Mouse (Mus musculus): Measurements from ENCODE around the gene Arnt2. TPM values are rescaled to one million over a fixed set of nuclear protein-coding genes. Genes with fewer than 3 reads are reported as not detected.

Arnt2 gene
- polyA plus RNA-seq, 1 experiment from 2014 or later, result 60.3 TPM

GRCm38 (mm10) chr7:84272206-84272818 lies 137.7 kb downstream of the Arnt2 start:
- Histone ChIP-seq H3K36me3 (peaks cover 85% of the 10 kb centered on the region), H3K9me3 (no peaks in the 10 kb centered on the region), H3K4me1 (replicated peaks) (0 out of 2 replicates have a peak, but pooled peaks cover 7% of the 10 kb centered on the region), H3K27me3 (no peaks in the 10 kb centered on the region), H3K4me3 (no peak overlapping the region), H3K4me2 (no peak overlapping the region), H3K9ac (no peak overlapping the region), H3K27ac (no peak overlapping the region)
- peak; percentile 74; the same call in 1 of the 2 replicates for ATAC-seq (ENCODE audit: low FRiP score)
- WGBS, result 28% methylated on average over 7 of the region's 7 CpGs

DNA sequence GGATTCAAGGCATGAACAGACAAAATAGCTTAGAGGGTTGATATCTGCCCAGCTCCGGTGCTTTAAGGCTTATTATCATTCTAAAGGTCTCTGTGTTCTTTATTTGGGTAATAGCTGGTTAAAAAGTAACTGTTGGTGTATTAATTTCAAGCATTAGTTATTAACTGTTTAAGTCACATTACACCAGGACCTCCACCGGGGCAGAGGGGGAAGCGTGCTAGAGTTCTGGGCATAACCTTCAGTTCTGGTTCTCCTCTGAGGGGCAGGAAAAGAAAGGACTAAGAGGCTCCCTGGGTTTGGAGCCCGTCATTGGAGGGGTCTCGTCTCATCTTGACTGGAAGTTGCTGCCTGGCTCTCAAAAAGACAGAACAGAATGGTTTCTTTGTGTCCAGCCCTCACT lies 138.5 kb downstream of the Arnt2 start:
- H3K4me2 ChIP-seq, result no peak overlapping the region
- 90% methylated on average over 5 of the region's 5 CpGs for WGBS

DNA sequence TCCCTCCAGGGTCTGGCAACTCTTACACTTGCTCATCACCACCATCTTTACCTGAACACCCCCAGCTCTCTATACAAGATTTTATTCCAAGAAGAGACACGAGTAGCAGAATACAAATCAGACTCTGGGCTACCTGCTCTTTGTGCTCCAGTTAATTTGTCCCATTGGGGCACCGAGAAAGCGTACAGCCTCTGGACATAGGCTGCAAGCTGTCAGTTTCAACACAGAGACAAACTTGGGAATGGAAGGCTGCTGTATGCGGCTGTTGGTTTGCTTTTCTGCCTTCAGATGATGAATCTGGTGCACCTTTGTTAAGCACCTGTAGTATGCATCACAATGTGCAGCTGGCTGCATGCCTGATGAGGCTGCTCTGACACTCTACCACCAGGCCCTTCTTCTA lies 146.5 kb downstream of the Arnt2 start:
- Histone ChIP-seq H3K36me3 (peaks cover 95% of the 10 kb centered on the region), H3K4me1 (replicated peaks) (peaks cover 6% of the 10 kb centered on the region; the same call in 1 of the 2 replicates), H3K9me3 (no peaks in the 10 kb centered on the region), H3K27me3 (no peaks in the 10 kb centered on the region), H3K27ac (no peak overlapping the region), H3K4me3 (no peak overlapping the region), H3K4me2 (no peak overlapping the region), H3K9ac (no peak overlapping the region)
- ATAC-seq (ENCODE audit: low FRiP score), result no peak
- WGBS, result 92% methylated on average over 4 of the region's 4 CpGs

More for the DNA sequence above, 138.5 kb downstream of the Arnt2 start:
- H3K36me3 ChIP-seq, result peaks cover 86% of the 10 kb centered on the region
- H3K9me3 ChIP-seq, result no peaks in the 10 kb centered on the region
- no peak overlapping the region for H3K9ac ChIP-seq
- H3K4me1 ChIP-seq (replicated peaks), result 0 out of 2 replicates have a peak, but pooled peaks cover 7% of the 10 kb centered on the region
- H3K27ac ChIP-seq, result no peak overlapping the region
- no peaks in the 10 kb centered on the region for H3K27me3 ChIP-seq
- ATAC-seq (ENCODE audit: low FRiP score), result no peak
- no peak overlapping the region for H3K4me3 ChIP-seq

DNA sequence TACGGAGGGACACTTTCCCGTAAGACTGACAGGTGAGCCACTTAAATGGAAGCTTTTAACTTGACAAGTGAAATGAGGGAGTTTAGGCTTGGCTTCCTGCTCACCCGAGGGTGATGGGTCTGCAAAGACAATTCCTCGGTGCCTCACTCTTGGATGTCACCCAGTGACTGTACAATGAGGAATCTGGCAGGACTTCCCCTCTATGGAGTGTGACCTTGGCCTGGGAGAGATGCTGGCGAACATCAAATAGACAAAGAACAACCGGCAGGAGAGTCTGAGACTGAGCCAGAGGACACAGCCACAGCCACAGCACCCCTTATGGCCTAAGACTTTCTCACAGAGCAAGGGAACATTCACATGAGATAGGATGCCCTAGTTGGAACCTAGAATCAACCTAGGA lies 148.6 kb downstream of the Arnt2 start:
- H3K4me1 ChIP-seq (replicated peaks), result peaks cover 6% of the 10 kb centered on the region; the same call in 1 of the 2 replicates
- 81% methylated on average over 6 of the region's 6 CpGs for WGBS
- ATAC-seq (ENCODE audit: low FRiP score), result no peak
- H3K27ac ChIP-seq, result no peak overlapping the region; the same call in 1 of the 2 replicates
- no peak overlapping the region for H3K9ac ChIP-seq
- H3K4me3 ChIP-seq, result no peak overlapping the region
- peaks cover 93% of the 10 kb centered on the region for H3K36me3 ChIP-seq
- H3K4me2 ChIP-seq, result no peak overlapping the region
- no peaks in the 10 kb centered on the region for H3K9me3 ChIP-seq
- H3K27me3 ChIP-seq, result no peaks in the 10 kb centered on the region

GRCm38 (mm10) chr7:84260401-84260800 lies 149.6 kb downstream of the Arnt2 start:
- Histone ChIP-seq H3K4me1 (replicated peaks) (peaks cover 6% of the 10 kb centered on the region; the same call in 1 of the 2 replicates), H3K27ac (no peak overlapping the region), H3K4me3 (no peak overlapping the region), H3K27me3 (no peaks in the 10 kb centered on the region), H3K9me3 (no peaks in the 10 kb centered on the region), H3K9ac (no peak overlapping the region), H3K4me2 (no peak overlapping the region), H3K36me3 (peaks cover 91% of the 10 kb centered on the region)
- WGBS, result 92% methylated on average over 4 of the region's 4 CpGs
- ATAC-seq (ENCODE audit: low FRiP score), result no peak

DNA sequence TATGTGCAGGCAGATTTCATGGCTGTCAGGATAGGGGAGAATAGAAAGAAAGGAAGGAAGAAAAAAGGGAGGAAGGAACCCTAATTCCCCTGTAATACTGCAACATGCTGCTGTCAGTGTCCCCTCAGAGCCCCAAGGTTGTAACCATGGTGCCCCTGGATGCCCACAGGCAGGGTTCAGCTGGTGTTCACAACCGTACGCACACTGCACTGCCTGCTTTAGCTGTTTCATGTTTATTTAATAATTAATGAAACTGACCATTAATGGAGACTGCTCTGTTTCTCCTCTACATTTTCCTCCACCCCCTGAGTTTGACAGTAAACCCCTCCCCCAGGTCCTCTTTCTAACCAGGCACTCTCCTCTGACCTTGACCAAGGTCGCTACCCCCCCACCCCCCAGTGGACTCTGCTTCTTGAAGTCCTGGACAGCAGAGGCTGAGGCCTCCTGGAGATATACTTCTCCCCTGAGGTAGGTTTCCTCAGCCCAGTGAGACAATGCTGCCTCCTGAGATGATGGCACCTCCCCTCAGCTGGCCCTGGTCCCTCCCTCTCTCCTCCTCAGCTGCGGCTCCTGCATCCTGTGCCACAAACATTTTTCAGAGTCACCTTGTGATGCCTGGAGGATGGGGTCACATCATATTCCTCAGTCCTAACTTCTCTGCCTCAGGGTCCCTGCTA lies 150.5 kb downstream of the Arnt2 start:
- H3K4me3 ChIP-seq, result no peak overlapping the region
- 80% methylated on average over 4 of the region's 4 CpGs for WGBS
- H3K4me2 ChIP-seq, result no peak overlapping the region
- H3K27ac ChIP-seq, result no peak overlapping the region
- no peaks in the 10 kb centered on the region for H3K9me3 ChIP-seq
- no peaks in the 10 kb centered on the region for H3K27me3 ChIP-seq
- H3K4me1 ChIP-seq (replicated peaks), result peaks cover 6% of the 10 kb centered on the region; the same call in 1 of the 2 replicates
- ATAC-seq (ENCODE audit: low FRiP score), result no peak
- peaks cover 90% of the 10 kb centered on the region for H3K36me3 ChIP-seq
- H3K9ac ChIP-seq, result no peak overlapping the region

DNA sequence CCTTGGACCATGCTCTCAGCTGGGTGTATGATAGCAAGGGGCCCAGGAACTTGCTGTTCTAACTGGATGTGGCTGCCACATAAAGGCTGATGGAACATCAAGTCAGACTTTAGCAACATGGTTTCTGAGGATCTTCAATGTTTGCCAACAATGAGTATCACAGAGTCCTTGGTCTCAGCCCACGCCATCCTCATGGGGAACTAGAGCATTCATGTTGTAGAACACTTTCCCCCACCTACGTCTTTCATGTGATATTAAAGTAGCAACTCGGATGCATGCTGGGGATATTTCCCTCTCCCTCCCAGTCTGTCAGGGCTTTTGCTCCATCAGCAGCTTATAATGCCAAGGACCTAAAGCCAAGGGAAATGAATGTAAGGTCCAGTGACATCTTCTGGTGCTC lies 153.3 kb downstream of the Arnt2 start:
- Histone ChIP-seq H3K27ac (no peak overlapping the region), H3K9me3 (no peaks in the 10 kb centered on the region), H3K27me3 (no peaks in the 10 kb centered on the region), H3K9ac (no peak overlapping the region), H3K4me1 (replicated peaks) (peaks cover 6% of the 10 kb centered on the region; the same call in 1 of the 2 replicates), H3K36me3 (peaks cover 91% of the 10 kb centered on the region), H3K4me2 (no peak overlapping the region), H3K4me3 (no peak overlapping the region)
- no peak for ATAC-seq (ENCODE audit: low FRiP score)
- WGBS, result 90% methylated on average over 3 of the region's 3 CpGs

DNA sequence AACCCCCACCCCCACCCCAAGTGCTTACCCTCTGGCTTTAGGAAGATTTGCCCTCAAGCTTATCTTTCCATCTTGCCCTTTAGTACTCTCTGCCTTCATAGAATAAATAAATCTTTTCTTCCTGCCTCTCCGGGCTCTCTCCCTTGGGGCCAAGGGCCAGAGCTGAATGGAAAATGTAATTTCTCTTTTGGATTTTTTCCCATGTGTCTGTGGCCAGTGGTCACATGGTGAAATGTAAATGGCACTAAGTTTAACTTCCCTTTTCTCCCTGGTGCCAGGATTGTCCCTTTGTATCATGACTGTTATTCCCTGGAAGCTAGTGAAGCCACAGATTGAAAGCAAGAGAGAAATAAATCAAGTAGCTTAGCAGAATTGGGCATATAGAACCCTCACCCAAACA lies 153.7 kb downstream of the Arnt2 start:
- no peak for ATAC-seq (ENCODE audit: low FRiP score)
- Histone ChIP-seq H3K4me3 (no peak overlapping the region), H3K9me3 (no peaks in the 10 kb centered on the region), H3K4me1 (replicated peaks) (peaks cover 6% of the 10 kb centered on the region; the same call in 1 of the 2 replicates), H3K36me3 (peaks cover 91% of the 10 kb centered on the region), H3K27me3 (no peaks in the 10 kb centered on the region), H3K9ac (no peak overlapping the region), H3K27ac (no peak overlapping the region), H3K4me2 (no peak overlapping the region)
- WGBS, result 59% methylated on average over 1 of the region's 1 CpGs

GRCm38 (mm10) chr7:84254916-84255315 lies 155.1 kb downstream of the Arnt2 start:
- no peak for ATAC-seq (ENCODE audit: low FRiP score)
- 84% methylated on average over 8 of the region's 8 CpGs for WGBS
- Histone ChIP-seq H3K36me3 (peaks cover 91% of the 10 kb centered on the region), H3K27ac (no peak overlapping the region), H3K4me3 (no peak overlapping the region), H3K9me3 (no peaks in the 10 kb centered on the region), H3K27me3 (no peaks in the 10 kb centered on the region), H3K4me1 (replicated peaks) (peaks cover 6% of the 10 kb centered on the region; the same call in 1 of the 2 replicates), H3K4me2 (no peak overlapping the region), H3K9ac (no peak overlapping the region)

DNA sequence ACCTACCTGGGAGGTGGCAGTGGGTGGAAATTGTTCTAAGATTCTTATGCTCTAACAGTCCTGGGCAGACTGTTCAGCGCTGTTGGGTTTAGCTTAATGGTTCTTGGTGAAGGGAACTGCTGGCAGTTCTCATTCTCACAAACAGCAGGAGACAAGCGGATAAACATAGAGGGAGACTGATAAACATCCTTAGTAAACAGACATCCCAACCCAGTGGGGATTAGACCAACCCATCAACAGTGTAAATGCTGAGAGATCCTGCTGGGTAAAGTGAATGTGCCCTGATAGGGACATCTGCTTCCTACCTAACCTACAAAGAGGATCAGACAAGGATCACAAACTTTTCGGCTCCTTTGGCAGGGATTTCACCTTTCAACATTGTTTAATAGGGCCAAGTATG lies 155.7 kb downstream of the Arnt2 start:
- no peak overlapping the region for H3K27ac ChIP-seq
- H3K4me3 ChIP-seq, result no peak overlapping the region
- H3K4me1 ChIP-seq (replicated peaks), result peaks cover 1% of the 10 kb centered on the region; the same call in 1 of the 2 replicates
- ATAC-seq (ENCODE audit: low FRiP score), result no peak
- WGBS, result 67% methylated on average over 3 of the region's 3 CpGs
- no peak overlapping the region for H3K9ac ChIP-seq
- H3K36me3 ChIP-seq, result peaks cover 91% of the 10 kb centered on the region
- H3K27me3 ChIP-seq, result no peaks in the 10 kb centered on the region
- H3K4me2 ChIP-seq, result no peak overlapping the region
- no peaks in the 10 kb centered on the region for H3K9me3 ChIP-seq

GRCm38 (mm10) chr7:84251667-84252066 lies 158.3 kb downstream of the Arnt2 start:
- H3K36me3 ChIP-seq, result peaks cover 84% of the 10 kb centered on the region
- 100% methylated on average over 2 of the region's 2 CpGs for WGBS
- ATAC-seq (ENCODE audit: low FRiP score), result no peak

DNA sequence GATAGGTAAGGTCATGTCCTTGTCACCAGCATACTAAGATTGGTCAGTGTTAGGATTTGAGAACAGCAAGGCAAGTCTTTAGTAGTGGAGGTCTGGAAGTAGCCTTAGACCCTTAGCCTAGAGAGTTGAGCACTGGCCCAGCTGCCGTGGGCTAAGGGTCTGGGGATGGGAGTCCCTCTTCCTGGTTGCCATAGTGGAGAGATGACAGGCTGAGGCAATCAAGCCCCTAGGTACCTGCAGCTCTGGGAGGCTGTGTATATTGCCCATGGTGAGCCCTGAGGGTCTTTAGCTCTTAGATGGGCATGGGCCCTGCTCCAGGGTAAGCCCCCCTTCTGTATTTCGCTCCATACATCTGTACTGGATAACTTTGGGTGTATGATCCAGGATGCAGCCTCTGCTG lies 159.2 kb downstream of the Arnt2 start:
- Histone ChIP-seq H3K9me3 (no peaks in the 10 kb centered on the region), H3K9ac (no peak overlapping the region), H3K36me3 (peaks cover 77% of the 10 kb centered on the region), H3K27me3 (no peaks in the 10 kb centered on the region), H3K4me2 (no peak overlapping the region), H3K4me3 (no peak overlapping the region), H3K27ac (no peak overlapping the region), H3K4me1 (replicated peaks) (no peaks in the 10 kb centered on the region)
- ATAC-seq (ENCODE audit: low FRiP score), result no peak
- 95% methylated on average over 2 of the region's 2 CpGs for WGBS

More at GRCm38 (mm10) chr7:84251667-84252066, 158.3 kb downstream of the Arnt2 start:
- Histone ChIP-seq H3K4me3 (no peak overlapping the region), H3K27ac (no peak overlapping the region), H3K4me2 (no peak overlapping the region), H3K27me3 (no peaks in the 10 kb centered on the region), H3K4me1 (replicated peaks) (no peaks in the 10 kb centered on the region), H3K9ac (no peak overlapping the region), H3K9me3 (no peaks in the 10 kb centered on the region)

Measured in hindbrain, embryonic 13.5 days (tissue).